Mouse (Mus musculus): ENCODE measurements at regions not wholly inside any gene's neighbourhood (a gene's known extent, or its start where the extent isn't known, plus 50 kb on each side); places are given as distances from the start of the nearest gene placed in this dataset.
A peak's percentile ranks its signal among the peaks of the same experiment; 100 is the strongest.

- no peak overlapping the region for H3K4me2 ChIP-seq (ENCODE audit: low read depth, low read length)
- H3K36me3 ChIP-seq (ENCODE audit: control insufficient read depth, insufficient read depth, low read length), result no peaks in the 10 kb centered on the region
- no peak for ATAC-seq (ENCODE audit: low read depth)
- no peak overlapping the region for H3K27ac ChIP-seq (ENCODE audit: low read length)
- no peaks in the 10 kb centered on the region for H3K9me3 ChIP-seq (ENCODE audit: control insufficient read depth, low read length)
- H3K27me3 ChIP-seq (ENCODE audit: control insufficient read depth, insufficient read depth, low read depth, low read length), result no peaks in the 10 kb centered on the region
- no peak overlapping the region for H3K9ac ChIP-seq (ENCODE audit: low read length)
- H3K4me1 ChIP-seq (replicated peaks; ENCODE audit: control insufficient read depth, insufficient read depth, low read length), result no peaks in the 10 kb centered on the region
- 74% methylated on average over 1 of the region's 1 CpGs for WGBS
- H3K4me3 ChIP-seq (ENCODE audit: low read length), result no peak overlapping the region
Measured at GRCm38 (mm10) chr4:69197577-69197976, 243.4 kb upstream of the Brinp1 start.

GRCm38 (mm10) chr4:69196094-69196493 is 241.9 kb upstream of the Brinp1 start:
- WGBS, result 67% methylated on average over 1 of the region's 1 CpGs
- H3K4me3 ChIP-seq (ENCODE audit: low read length), result peak overlapping the region; percentile 39; the same call in 1 of the 2 replicates
- H3K9me3 ChIP-seq (ENCODE audit: control insufficient read depth, low read length), result no peaks in the 10 kb centered on the region
- ATAC-seq (ENCODE audit: low read depth), result no peak
- H3K4me2 ChIP-seq (ENCODE audit: low read depth, low read length), result peak overlapping the region; percentile 57
- no peak overlapping the region for H3K9ac ChIP-seq (ENCODE audit: low read length)
- H3K36me3 ChIP-seq (ENCODE audit: control insufficient read depth, insufficient read depth, low read length), result no peaks in the 10 kb centered on the region
- H3K27ac ChIP-seq (ENCODE audit: low read length), result no peak overlapping the region
- no peaks in the 10 kb centered on the region for H3K27me3 ChIP-seq (ENCODE audit: control insufficient read depth, insufficient read depth, low read depth, low read length)
- no peaks in the 10 kb centered on the region for H3K4me1 ChIP-seq (replicated peaks; ENCODE audit: control insufficient read depth, insufficient read depth, low read length)

- peak overlapping the region; percentile 39 for H3K4me3 ChIP-seq (ENCODE audit: low read length)
- no peaks in the 10 kb centered on the region for H3K9me3 ChIP-seq (ENCODE audit: control insufficient read depth, low read length)
- H3K4me2 ChIP-seq (ENCODE audit: low read depth, low read length), result peak overlapping the region; percentile 57
- H3K9ac ChIP-seq (ENCODE audit: low read length), result peak overlapping the region; percentile 45; the same call in 1 of the 2 replicates
- ATAC-seq (ENCODE audit: low read depth), result peak; percentile 54
- 1% methylated on average over 13 of the region's 13 CpGs for WGBS
- H3K27me3 ChIP-seq (ENCODE audit: control insufficient read depth, insufficient read depth, low read depth, low read length), result no peaks in the 10 kb centered on the region
- H3K36me3 ChIP-seq (ENCODE audit: control insufficient read depth, insufficient read depth, low read length), result no peaks in the 10 kb centered on the region
- H3K27ac ChIP-seq (ENCODE audit: low read length), result no peak overlapping the region
- no peaks in the 10 kb centered on the region for H3K4me1 ChIP-seq (replicated peaks; ENCODE audit: control insufficient read depth, insufficient read depth, low read length)
Measured at GRCm38 (mm10) chr4:69195645-69196044, 241.4 kb upstream of the Brinp1 start.
